Mouse (Mus musculus) gastrocnemius, postnatal 36 days (tissue): ENCODE measurements around the gene Hdac4. TPM values are rescaled to one million over a fixed set of nuclear protein-coding genes. Genes with fewer than 3 reads are reported as not detected.

ENCODE experiments used
- DNase-seq, 2 experiments: peaks; one replicate each; pipeline ENCODE4 v3.0.0; 2022
- intact Hi-C: fragments of 180-260 bp; cut with DNase I; formaldehyde crosslinking; loops from one replicate; pipeline ENCODE4 v1.15.1; 2025
- total RNA-seq, 2 experiments: library from RNA; stranded (reverse); gene quantifications; 2 replicates each; pipeline ENCODE4 v1.2.3; 2021

The Hdac4 gene
- total RNA-seq, 2 experiments from 2014 or later, result 43.4 to 50.5 TPM

GRCm38 (mm10) chr1:91941094-91941493 is 254.4 kb downstream of the Hdac4 start:
- no peak for DNase-seq
- intact Hi-C loops, result no loop called here

- DNase-seq, result no peak
- intact Hi-C loops, result no loop called here
These were observed 260.3 kb downstream of the Hdac4 start for GRCm38 (mm10) chr1:91935171-91935570.

GRCm38 (mm10) chr1:91933681-91934080 is 261.8 kb downstream of the Hdac4 start:
- DNase-seq, result no peak
- intact Hi-C loops, result no loop called here

- DNase-seq, result no peak
- intact Hi-C loops, result no loop called here
These were observed 263.3 kb downstream of the Hdac4 start for GRCm38 (mm10) chr1:91932221-91932620.

GRCm38 (mm10) chr1:91931786-91932185 is 263.7 kb downstream of the Hdac4 start:
- DNase-seq, result no peak
- intact Hi-C loops, result no loop called here

- peak in 1 of 2 experiments; percentile 36 for DNase-seq
These were observed 264.3 kb downstream of the Hdac4 start for GRCm38 (mm10) chr1:91931196-91931595.

GRCm38 (mm10) chr1:91929051-91929450 is 266.4 kb downstream of the Hdac4 start:
- no peak for DNase-seq
- intact Hi-C loops, result no loop called here

More at GRCm38 (mm10) chr1:91931196-91931595, 264.3 kb downstream of the Hdac4 start:
- intact Hi-C loops, result no loop called here

GRCm38 (mm10) chr1:91927536-91928315 is 267.8 kb downstream of the Hdac4 start:
- no peak for DNase-seq
- intact Hi-C loops, result no loop called here

- DNase-seq, result no peak
- intact Hi-C loops, result no loop called here
These were observed 271.9 kb downstream of the Hdac4 start for GRCm38 (mm10) chr1:91923567-91923966.

GRCm38 (mm10) chr1:91922235-91923152 is 273.0 kb downstream of the Hdac4 start:
- DNase-seq, result no peak

GRCm38 (mm10) chr1:91921702-91922101 is 273.8 kb downstream of the Hdac4 start:
- no peak for DNase-seq
- intact Hi-C loops, result no loop called here

More at GRCm38 (mm10) chr1:91922235-91923152, 273.0 kb downstream of the Hdac4 start:
- intact Hi-C loops, result no loop called here

GRCm38 (mm10) chr1:91921279-91921678 is 274.2 kb downstream of the Hdac4 start:
- DNase-seq, result no peak
- intact Hi-C loops, result no loop called here

- no peak for DNase-seq
- intact Hi-C loops, result no loop called here
These were observed 275.4 kb downstream of the Hdac4 start for GRCm38 (mm10) chr1:91920038-91920589.

GRCm38 (mm10) chr1:91918257-91918800 is 277.2 kb downstream of the Hdac4 start:
- intact Hi-C loops, result loop anchor here (10.0 kb wide), 1 partner anchor 696 kb away; the partner anchor contains the start of gene Olfr12
- DNase-seq, result no peak

- no peak for DNase-seq
- intact Hi-C loops, result loop anchor here (10.0 kb wide), 1 partner anchor 697 kb away; the partner anchor contains the start of gene Olfr12
These were observed 277.9 kb downstream of the Hdac4 start for GRCm38 (mm10) chr1:91917596-91917995.

- intact Hi-C loops, result loop anchor here (10.0 kb wide), 1 partner anchor 699 kb away; the partner anchor contains the start of gene Olfr12
These were observed 279.5 kb downstream of the Hdac4 start for GRCm38 (mm10) chr1:91915961-91916360.

GRCm38 (mm10) chr1:91914648-91915047 is 280.9 kb downstream of the Hdac4 start:
- intact Hi-C loops, result loop anchor here (5.0 to 10.0 kb wide), 2 partner anchors 538 to 700 kb away; partner anchors contain the start of gene Olfr12
- DNase-seq, result no peak

More at GRCm38 (mm10) chr1:91915961-91916360, 279.5 kb downstream of the Hdac4 start:
- DNase-seq, result no peak

GRCm38 (mm10) chr1:91913850-91914249 is 281.6 kb downstream of the Hdac4 start:
- peak; percentile 55 to 64 for DNase-seq
- intact Hi-C loops, result loop anchor here (1.0 to 10.0 kb wide), 3 partner anchors 55 to 701 kb away; partner anchors contain the start of gene Olfr12

GRCm38 (mm10) chr1:91912227-91913119 is 283.0 kb downstream of the Hdac4 start:
- intact Hi-C loops, result loop anchor here (1.0 to 10.0 kb wide), 3 partner anchors 57 to 702 kb away; partner anchors contain the start of gene Olfr12

More at GRCm38 (mm10) chr1:91912227-91913119, 283.0 kb downstream of the Hdac4 start:
- DNase-seq, result no peak
